Mouse (Mus musculus): ENCODE results near the gene 4931428L18Rik. TPM values are rescaled to one million over a fixed set of nuclear protein-coding genes. Genes with fewer than 3 reads are reported as not detected.

The 4931428L18Rik gene
- polyA plus RNA-seq, 1 experiment from 2014 or later = not detected

GRCm38 (mm10) chr1:31149671-31150070, 72.8 kb downstream of the 4931428L18Rik start:
- H3K9ac ChIP-seq (ENCODE audit: low read length) = no peak overlapping the region
- H3K9me3 ChIP-seq (ENCODE audit: control insufficient read depth, low read length) = no peaks in the 10 kb centered on the region
- H3K4me2 ChIP-seq (ENCODE audit: low read length) = no peak overlapping the region
- H3K36me3 ChIP-seq (ENCODE audit: control insufficient read depth, insufficient read depth, low read length) = no peaks in the 10 kb centered on the region
- H3K27ac ChIP-seq (replicated peaks in 1 of 2; ENCODE audit: control insufficient read depth in 1 of 2, insufficient read depth in 1 of 2, low read depth in 2 of 2, low read length in 2 of 2) = no peak overlapping the region
- ATAC-seq (ENCODE audit: insufficient number of reproducible peaks, insufficient read depth, low FRiP score, low read depth) = no peak
- WGBS = 59% methylated on average over 6 of the region's 6 CpGs
- no peaks in the 10 kb centered on the region for H3K27me3 ChIP-seq (ENCODE audit: control insufficient read depth, insufficient read depth, low read length)
- H3K4me3 ChIP-seq (ENCODE audit: control insufficient read depth in 1 of 2, insufficient read depth in 1 of 2, low read depth in 1 of 2, low read length in 2 of 2) = no peak overlapping the region
- peaks cover 0 to 6% of the 10 kb centered on the region in 2 experiments; a peak in 1 of 4 replicates for H3K4me1 ChIP-seq (ENCODE audit: control insufficient read depth in 2 of 2, insufficient read depth in 2 of 2, low read length in 2 of 2)

- ATAC-seq (ENCODE audit: insufficient number of reproducible peaks, insufficient read depth, low FRiP score, low read depth) = no peak
- no peak overlapping the region for H3K4me2 ChIP-seq (ENCODE audit: low read length)
- no peaks in the 10 kb centered on the region for H3K27me3 ChIP-seq (ENCODE audit: control insufficient read depth, insufficient read depth, low read length)
- no peak overlapping the region for H3K4me3 ChIP-seq (ENCODE audit: control insufficient read depth in 1 of 2, insufficient read depth in 1 of 2, low read depth in 1 of 2, low read length in 2 of 2)
- no peaks in the 10 kb centered on the region for H3K36me3 ChIP-seq (ENCODE audit: control insufficient read depth, insufficient read depth, low read length)
- WGBS = 81% methylated on average over 2 of the region's 2 CpGs
- H3K27ac ChIP-seq (replicated peaks in 1 of 2; ENCODE audit: control insufficient read depth in 1 of 2, insufficient read depth in 1 of 2, low read depth in 2 of 2, low read length in 2 of 2) = no peak overlapping the region
- H3K9me3 ChIP-seq (ENCODE audit: control insufficient read depth, low read length) = no peaks in the 10 kb centered on the region
- H3K4me1 ChIP-seq (ENCODE audit: control insufficient read depth in 2 of 2, insufficient read depth in 2 of 2, low read length in 2 of 2) = no peaks in the 10 kb centered on the region; a peak in 1 of 4 replicates
- H3K9ac ChIP-seq (ENCODE audit: low read length) = no peak overlapping the region
Observed at GRCm38 (mm10) chr1:31143571-31143970, 78.9 kb downstream of the 4931428L18Rik start.

- H3K27ac ChIP-seq (replicated peaks in 1 of 2; ENCODE audit: control insufficient read depth in 1 of 2, insufficient read depth in 1 of 2, low read depth in 2 of 2, low read length in 2 of 2) = no peak overlapping the region
- no peaks in the 10 kb centered on the region for H3K9me3 ChIP-seq (ENCODE audit: control insufficient read depth, low read length)
- WGBS = 54% methylated on average over 8 of the region's 8 CpGs
- H3K9ac ChIP-seq (ENCODE audit: low read length) = peak overlapping the region; percentile 13; the same call in 1 of the 2 replicates
- no peaks in the 10 kb centered on the region for H3K36me3 ChIP-seq (ENCODE audit: control insufficient read depth, insufficient read depth, low read length)
- H3K4me3 ChIP-seq (ENCODE audit: control insufficient read depth in 1 of 2, insufficient read depth in 1 of 2, low read depth in 1 of 2, low read length in 2 of 2) = no peak overlapping the region
- ATAC-seq (ENCODE audit: insufficient number of reproducible peaks, insufficient read depth, low FRiP score, low read depth) = no peak
- H3K4me2 ChIP-seq (ENCODE audit: low read length) = no peak overlapping the region
- no peaks in the 10 kb centered on the region; a peak in 1 of 4 replicates for H3K4me1 ChIP-seq (ENCODE audit: control insufficient read depth in 2 of 2, insufficient read depth in 2 of 2, low read length in 2 of 2)
- no peaks in the 10 kb centered on the region for H3K27me3 ChIP-seq (ENCODE audit: control insufficient read depth, insufficient read depth, low read length)
Observed at GRCm38 (mm10) chr1:31142288-31143094, 80.0 kb downstream of the 4931428L18Rik start.

- H3K9ac ChIP-seq (ENCODE audit: low read length) = no peak overlapping the region
- H3K27me3 ChIP-seq (ENCODE audit: control insufficient read depth, insufficient read depth, low read length) = no peaks in the 10 kb centered on the region
- no peaks in the 10 kb centered on the region for H3K36me3 ChIP-seq (ENCODE audit: control insufficient read depth, insufficient read depth, low read length)
- 51% methylated on average over 3 of the region's 3 CpGs for WGBS
- ATAC-seq (ENCODE audit: insufficient number of reproducible peaks, insufficient read depth, low FRiP score, low read depth) = no peak
- H3K4me3 ChIP-seq (ENCODE audit: control insufficient read depth in 1 of 2, insufficient read depth in 1 of 2, low read depth in 1 of 2, low read length in 2 of 2) = no peak overlapping the region
- no peaks in the 10 kb centered on the region for H3K9me3 ChIP-seq (ENCODE audit: control insufficient read depth, low read length)
- no peaks in the 10 kb centered on the region; a peak in 1 of 4 replicates for H3K4me1 ChIP-seq (ENCODE audit: control insufficient read depth in 2 of 2, insufficient read depth in 2 of 2, low read length in 2 of 2)
- H3K4me2 ChIP-seq (ENCODE audit: low read length) = no peak overlapping the region
- H3K27ac ChIP-seq (replicated peaks in 1 of 2; ENCODE audit: control insufficient read depth in 1 of 2, insufficient read depth in 1 of 2, low read depth in 2 of 2, low read length in 2 of 2) = no peak overlapping the region
Observed at GRCm38 (mm10) chr1:31138387-31138786, 84.1 kb downstream of the 4931428L18Rik start.

- 51% methylated on average over 4 of the region's 4 CpGs for WGBS
- H3K4me1 ChIP-seq (ENCODE audit: control insufficient read depth in 2 of 2, insufficient read depth in 2 of 2, low read length in 2 of 2) = no peaks in the 10 kb centered on the region
- H3K9ac ChIP-seq (ENCODE audit: low read length) = no peak overlapping the region
- no peak overlapping the region for H3K4me3 ChIP-seq (ENCODE audit: control insufficient read depth in 1 of 2, insufficient read depth in 1 of 2, low read depth in 1 of 2, low read length in 2 of 2)
- no peak overlapping the region for H3K4me2 ChIP-seq (ENCODE audit: low read length)
- no peaks in the 10 kb centered on the region for H3K36me3 ChIP-seq (ENCODE audit: control insufficient read depth, insufficient read depth, low read length)
- H3K27ac ChIP-seq (replicated peaks in 1 of 2; ENCODE audit: control insufficient read depth in 1 of 2, insufficient read depth in 1 of 2, low read depth in 2 of 2, low read length in 2 of 2) = no peak overlapping the region
- no peak for ATAC-seq (ENCODE audit: insufficient number of reproducible peaks, insufficient read depth, low FRiP score, low read depth)
- no peaks in the 10 kb centered on the region for H3K27me3 ChIP-seq (ENCODE audit: control insufficient read depth, insufficient read depth, low read length)
- H3K9me3 ChIP-seq (ENCODE audit: control insufficient read depth, low read length) = no peaks in the 10 kb centered on the region; the same call in 1 of the 2 replicates
Observed at GRCm38 (mm10) chr1:31113466-31113865, 109.0 kb downstream of the 4931428L18Rik start.

GRCm38 (mm10) chr1:31107961-31108360, 114.5 kb downstream of the 4931428L18Rik start:
- 85% methylated on average over 3 of the region's 3 CpGs for WGBS
- H3K36me3 ChIP-seq (ENCODE audit: control insufficient read depth, insufficient read depth, low read length) = no peaks in the 10 kb centered on the region
- H3K4me2 ChIP-seq (ENCODE audit: low read length) = no peak overlapping the region
- no peak for ATAC-seq (ENCODE audit: insufficient number of reproducible peaks, insufficient read depth, low FRiP score, low read depth)
- no peaks in the 10 kb centered on the region for H3K9me3 ChIP-seq (ENCODE audit: control insufficient read depth, low read length)
- H3K27me3 ChIP-seq (ENCODE audit: control insufficient read depth, insufficient read depth, low read length) = no peaks in the 10 kb centered on the region
- no peak overlapping the region for H3K4me3 ChIP-seq (ENCODE audit: control insufficient read depth in 1 of 2, insufficient read depth in 1 of 2, low read depth in 1 of 2, low read length in 2 of 2)
- no peak overlapping the region for H3K27ac ChIP-seq (replicated peaks in 1 of 2; ENCODE audit: control insufficient read depth in 1 of 2, insufficient read depth in 1 of 2, low read depth in 2 of 2, low read length in 2 of 2)
- H3K4me1 ChIP-seq (ENCODE audit: control insufficient read depth in 2 of 2, insufficient read depth in 2 of 2, low read length in 2 of 2) = peaks cover 4 to 5% of the 10 kb centered on the region in 2 experiments; a peak in 3 of 4 replicates
- H3K9ac ChIP-seq (ENCODE audit: low read length) = no peak overlapping the region

GRCm38 (mm10) chr1:31102863-31103657, 119.4 kb downstream of the 4931428L18Rik start:
- Histone ChIP-seq H3K4me1 (ENCODE audit: control insufficient read depth in 2 of 2, insufficient read depth in 2 of 2, low read length in 2 of 2) (peaks cover 6 to 19% of the 10 kb centered on the region in 2 experiments), H3K9me3 (ENCODE audit: control insufficient read depth, low read length) (no peaks in the 10 kb centered on the region), H3K4me2 (ENCODE audit: low read length) (peak overlapping the region; percentile 49), H3K27me3 (ENCODE audit: control insufficient read depth, insufficient read depth, low read length) (no peaks in the 10 kb centered on the region), H3K4me3 (ENCODE audit: control insufficient read depth in 1 of 2, insufficient read depth in 1 of 2, low read depth in 1 of 2, low read length in 2 of 2) (no peak overlapping the region), H3K9ac (ENCODE audit: low read length) (peak overlapping the region; percentile 18; the same call in 1 of the 2 replicates), H3K27ac (replicated peaks in 1 of 2; ENCODE audit: control insufficient read depth in 1 of 2, insufficient read depth in 1 of 2, low read depth in 2 of 2, low read length in 2 of 2) (peak overlapping the region; percentile 90 to 97), H3K36me3 (ENCODE audit: control insufficient read depth, insufficient read depth, low read length) (no peaks in the 10 kb centered on the region)
- peak; percentile 92 for ATAC-seq (ENCODE audit: insufficient number of reproducible peaks, insufficient read depth, low FRiP score, low read depth)
- WGBS = 15% methylated on average over 12 of the region's 12 CpGs
